Mouse (Mus musculus): Measurements from ENCODE around the gene Xpo4.
A peak's percentile ranks its signal among the peaks of the same experiment; 100 is the strongest.

Gene Xpo4

DNA sequence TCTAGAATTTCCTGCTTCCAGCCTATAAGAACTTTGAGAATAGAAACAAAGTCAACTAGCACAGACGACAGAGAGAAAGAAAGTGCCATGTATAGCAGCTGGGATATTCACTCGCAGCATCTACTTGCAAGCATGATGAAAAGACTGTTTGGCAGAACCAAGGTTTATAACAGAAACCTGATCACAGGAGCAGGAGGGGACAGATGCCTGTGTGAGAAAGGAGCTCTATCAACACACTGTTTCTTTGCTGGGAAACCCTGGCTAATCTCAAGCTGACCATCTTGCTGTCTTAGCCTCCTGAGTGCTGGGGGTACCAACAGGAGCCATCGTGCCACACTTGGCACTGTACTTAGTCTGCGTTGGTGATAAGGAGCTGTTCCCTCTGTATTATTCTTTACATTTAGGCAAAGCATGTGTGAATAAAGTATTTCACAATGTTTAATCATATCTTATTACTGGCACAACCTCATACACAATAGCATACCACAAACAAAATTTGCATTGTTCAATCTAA is 55.4 kb downstream of the Xpo4 start:
- no peak for DNase-seq (ENCODE audit: low spot score in 2 of 2)

DNA sequence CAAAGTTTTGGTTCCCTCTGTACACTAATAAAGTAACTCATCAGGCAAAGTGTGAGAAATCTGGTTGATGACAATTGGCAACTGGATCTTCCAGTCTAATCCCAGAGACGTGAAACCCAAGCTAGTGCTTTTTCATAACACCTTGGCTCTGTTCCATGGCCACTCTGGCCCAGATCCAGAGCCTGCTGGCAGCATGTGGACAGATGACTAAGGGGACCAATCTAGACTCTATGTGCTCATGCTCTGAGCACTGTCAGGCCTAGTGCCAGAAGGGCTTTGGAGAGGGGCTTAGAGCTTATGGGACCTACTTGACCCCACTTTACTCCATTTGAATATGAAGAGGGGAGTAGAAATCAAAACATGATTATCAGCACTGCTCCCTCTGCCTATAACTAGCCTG is 57.7 kb downstream of the Xpo4 start:
- DNase-seq (ENCODE audit: low spot score in 2 of 2) = peak; percentile 91 to 97

DNA sequence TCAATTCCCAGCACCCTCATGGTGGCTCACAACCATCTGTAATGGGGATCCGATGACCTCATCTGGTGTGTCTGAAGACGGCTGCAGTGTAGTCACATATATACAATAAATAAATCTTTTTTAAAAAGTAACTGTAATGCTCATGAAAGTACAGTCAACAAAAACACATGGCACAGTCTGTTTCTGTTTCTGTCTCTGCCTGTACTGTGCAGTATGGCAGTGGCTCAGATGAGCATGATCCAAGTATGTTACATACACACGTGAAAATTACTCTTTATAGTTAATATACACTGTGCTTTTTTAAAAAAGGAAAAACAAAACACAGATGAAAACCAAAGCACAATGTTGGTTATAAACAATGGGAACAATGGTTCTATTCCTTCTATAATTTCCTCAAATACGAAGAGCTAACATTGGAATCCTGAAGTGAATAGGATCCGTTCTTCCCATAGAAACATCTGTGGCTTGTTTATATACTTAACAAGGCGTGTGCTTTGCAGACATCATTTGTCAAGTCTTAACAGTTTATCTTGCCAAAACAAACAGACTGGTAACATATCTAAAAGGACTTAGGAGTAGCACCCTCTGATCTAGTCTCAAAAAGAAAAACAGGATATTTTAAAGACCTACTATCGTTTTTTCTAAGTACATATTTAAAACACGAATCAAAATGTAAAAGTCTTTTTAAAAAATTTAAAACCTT is 58.4 kb downstream of the Xpo4 start:
- peak in 1 of 2 experiments; percentile 22 for DNase-seq (ENCODE audit: low spot score in 2 of 2)

DNA sequence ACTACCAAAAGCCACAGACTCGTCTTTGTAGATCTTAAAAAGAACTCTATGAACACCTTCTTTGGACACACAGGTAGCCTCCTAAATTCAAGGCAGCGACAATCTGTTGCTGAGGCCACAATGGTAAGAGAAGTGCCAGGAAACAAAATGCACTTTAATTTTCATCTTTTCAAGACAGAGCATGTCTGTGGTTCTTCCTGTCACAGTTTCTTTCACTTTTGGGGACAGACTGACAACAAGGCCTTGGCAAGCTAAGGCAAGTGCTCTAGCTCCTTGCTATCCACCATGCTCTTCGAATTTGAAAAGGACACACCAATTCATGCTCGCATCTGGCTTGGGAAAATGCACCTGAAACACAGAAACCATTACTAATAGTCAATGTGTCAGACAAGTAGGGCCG is 72.0 kb downstream of the Xpo4 start:
- DNase-seq (ENCODE audit: low spot score in 2 of 2) = no peak

DNA sequence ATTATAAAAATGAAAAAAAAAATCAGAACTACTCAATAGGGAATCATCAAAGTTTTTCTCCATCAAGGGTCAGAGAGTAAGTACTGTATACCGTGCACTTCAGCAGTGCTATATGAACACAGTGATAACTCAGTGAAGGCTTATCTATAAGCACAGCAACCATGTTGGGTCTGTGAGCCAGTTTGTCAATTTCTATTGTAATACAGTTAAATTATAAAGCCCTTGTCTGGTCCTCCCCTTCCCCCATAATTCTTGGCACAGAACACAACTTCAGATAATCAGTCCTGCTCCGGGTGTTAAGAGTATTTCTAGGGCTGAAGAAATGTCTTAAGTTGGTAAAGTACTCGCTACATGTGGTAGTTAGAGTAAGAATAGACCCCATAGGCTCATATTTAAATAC is 73.4 kb downstream of the Xpo4 start:
- no peak for DNase-seq (ENCODE audit: low spot score in 2 of 2)

DNA sequence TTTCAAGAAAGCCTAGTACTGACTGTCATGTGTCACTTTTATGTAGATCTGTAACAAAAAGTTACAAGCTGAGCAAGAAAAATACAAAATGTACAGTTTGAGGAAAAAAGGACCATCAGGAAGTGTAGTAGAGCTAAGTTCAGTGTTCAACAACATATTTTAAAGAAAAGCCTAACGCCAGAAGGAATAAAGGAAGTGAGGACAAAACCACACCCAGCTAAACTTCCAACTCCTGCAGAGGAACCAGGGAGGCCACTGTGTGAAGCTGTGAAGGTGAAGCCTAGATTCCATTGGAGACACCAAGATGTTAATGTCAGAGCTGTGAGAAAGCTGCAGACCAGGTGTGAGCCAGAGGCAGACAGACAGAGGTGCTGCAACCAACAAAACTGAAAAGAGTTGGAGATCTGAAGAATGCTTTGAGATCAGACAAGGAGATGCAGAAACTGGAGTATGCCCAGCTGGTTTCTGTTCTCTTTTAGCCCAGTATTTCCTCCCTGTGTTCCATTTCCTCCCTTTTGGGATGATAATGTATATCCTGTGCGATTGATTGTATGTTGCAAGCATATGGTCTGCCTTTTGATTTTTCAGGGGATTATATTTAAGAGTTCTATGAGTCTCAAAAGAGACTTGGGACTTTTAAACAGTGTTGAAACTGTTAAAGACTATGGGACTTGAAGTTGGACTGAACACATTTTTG is 88.7 kb downstream of the Xpo4 start:
- DNase-seq (ENCODE audit: low spot score in 2 of 2) = no peak

DNA sequence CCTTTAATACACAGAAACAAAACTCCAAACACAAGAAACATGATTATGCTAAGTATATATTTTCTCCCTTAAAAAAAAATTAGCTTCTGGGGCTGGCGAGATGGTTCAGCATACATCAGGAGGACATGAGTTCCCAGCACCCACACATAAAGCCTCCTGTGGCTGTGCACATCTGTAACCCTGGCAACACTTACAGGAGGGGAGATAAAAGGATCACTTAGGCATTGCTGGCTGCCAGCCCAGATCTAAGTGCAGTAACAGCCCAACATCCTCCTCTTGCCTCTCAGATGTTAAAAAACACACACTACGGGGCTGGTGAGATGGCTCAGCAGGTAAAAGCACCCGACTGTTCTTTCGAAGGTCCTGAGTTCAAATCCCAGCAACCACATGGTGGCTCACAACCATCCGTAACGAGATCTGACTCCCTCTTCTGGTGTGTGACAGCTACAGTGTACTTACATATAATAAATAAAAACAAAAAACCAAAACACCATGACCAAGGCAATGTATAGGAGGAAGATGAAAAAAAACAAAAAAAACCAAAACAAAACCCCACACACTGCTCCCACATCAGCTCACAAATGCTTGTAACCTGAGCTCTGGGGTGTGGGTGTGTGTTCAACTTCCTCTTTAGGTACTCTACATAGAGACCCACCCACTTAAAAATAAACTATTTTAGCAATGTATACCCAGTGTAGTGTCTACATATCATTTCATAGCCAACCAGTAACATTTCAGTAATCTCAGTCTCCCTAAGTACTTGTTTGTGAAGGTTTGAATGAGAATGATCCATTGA is 90.2 kb downstream of the Xpo4 start:
- DNase-seq (ENCODE audit: low spot score in 2 of 2) = no peak

DNA sequence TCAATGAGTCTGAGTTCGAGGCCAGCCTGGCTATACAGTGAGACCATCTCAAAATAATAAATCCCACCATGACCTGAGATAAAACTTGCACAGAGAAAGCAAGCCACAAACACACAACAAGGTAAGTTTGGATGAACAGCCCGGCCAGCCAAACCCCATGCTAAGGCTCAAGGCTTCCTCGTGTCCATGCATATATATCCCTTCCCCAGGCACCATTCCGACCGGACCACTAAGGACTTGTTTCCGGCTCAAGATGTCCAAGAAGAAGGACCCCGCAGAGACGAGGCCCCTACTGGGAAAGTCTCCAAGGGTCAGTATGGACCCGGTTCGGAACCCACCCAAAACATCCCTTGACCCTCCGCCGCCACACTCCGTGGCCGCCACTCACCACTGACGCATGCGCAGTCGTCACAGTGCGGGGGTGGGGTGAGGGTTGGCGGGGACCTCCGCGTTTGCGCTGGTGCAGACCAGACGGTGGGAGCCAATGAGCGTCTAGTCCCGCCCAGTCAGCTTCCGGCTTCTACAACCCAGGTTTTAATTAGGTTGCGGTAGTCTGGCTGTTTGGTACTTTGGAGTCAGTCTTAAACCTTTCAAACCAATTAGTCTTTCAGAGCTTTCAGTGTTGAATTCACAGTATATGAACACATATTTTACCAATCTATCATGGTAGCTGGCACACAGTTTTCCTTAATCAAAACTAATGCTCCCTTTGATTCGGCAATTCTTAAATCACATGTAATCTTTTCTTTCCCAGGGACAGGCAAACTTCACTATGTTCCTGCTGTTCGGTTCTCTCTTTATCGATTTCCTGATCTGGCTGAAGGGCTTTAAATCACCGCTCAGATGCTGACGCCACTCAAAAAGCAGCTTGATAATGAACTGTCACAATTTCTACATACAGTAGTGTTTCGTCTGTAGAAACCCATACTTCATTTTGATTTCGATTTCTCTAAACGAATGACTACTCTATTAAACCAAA is 93.8 kb downstream of the Xpo4 start, which contains the start of gene Eef1akmt1:
Gene Eef1akmt1 (minus strand): TSS at position 458 of the 979 bp plus-strand sequence.
- peak; percentile 95 for DNase-seq (ENCODE audit: low spot score in 2 of 2)

DNA sequence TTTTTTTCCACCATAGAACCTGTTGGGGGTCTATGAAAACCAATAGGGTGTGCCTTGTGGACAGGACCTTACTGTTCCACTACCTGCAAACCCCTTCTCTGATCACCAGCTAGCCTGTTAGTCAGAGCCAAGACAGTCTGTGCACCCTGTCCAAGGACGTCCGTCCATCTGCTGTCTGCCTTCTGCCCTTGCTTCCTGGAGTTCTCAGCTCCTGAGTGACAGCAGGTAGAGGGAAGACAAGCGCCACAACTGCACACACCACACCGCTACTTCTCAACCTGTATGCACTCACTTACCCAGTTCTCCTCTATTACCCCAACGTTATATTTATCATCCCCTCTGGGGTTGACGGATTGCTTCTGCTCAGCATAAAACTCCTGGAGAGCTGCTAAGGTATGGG is 99.6 kb downstream of the Xpo4 start:
- no peak for DNase-seq (ENCODE audit: low spot score in 2 of 2)

DNA sequence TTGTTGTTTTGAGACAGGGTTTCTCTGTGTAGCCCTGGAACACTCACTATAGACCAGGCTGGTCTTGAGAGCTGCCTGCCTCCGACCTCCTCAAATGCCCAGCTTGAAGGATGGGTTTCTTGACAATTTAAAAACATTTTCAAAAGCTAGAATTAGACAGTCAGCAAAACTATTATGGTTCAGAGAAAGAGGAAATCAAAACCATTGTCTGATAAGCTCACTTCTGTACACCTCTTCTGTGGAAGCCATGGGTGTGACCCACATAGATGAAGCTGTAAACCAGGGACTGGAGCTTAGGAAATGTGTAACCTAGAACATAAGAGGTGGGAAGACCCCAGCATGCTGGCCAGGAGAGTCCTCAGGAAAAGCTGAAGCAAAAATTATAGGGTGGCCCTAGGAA is 108.3 kb downstream of the Xpo4 start:
- no peak for DNase-seq (ENCODE audit: low spot score in 2 of 2)

DNA sequence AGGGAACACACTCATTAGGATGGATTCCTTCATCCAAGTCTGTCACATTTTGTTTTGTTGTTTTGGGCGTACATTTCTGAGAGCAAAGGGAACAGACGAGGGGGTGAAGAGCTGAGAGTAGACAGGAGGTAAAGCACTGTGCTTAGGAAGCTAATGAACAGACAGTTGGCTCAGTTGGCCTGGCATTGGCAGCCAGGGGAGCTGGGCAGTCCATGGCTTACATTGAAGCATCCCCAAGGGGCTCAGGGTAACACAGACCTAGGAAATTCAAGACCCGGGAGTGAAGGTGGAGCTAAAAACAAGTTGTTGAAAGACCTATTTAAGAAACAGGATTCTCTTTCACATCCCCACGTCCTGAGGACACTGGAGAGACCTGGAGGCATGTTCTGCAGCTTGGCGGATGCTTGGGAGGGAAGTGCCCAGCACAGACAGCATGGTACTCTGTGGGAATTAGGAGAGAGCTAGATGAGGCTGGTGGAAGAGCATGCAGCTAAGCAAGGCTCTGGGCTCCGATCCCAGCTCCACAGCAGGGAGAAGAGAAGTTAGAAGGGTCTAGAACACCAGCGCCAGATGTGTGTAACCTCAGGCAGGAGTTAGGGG is 109.7 kb downstream of the Xpo4 start:
- DNase-seq (ENCODE audit: low spot score in 2 of 2) = no peak

DNA sequence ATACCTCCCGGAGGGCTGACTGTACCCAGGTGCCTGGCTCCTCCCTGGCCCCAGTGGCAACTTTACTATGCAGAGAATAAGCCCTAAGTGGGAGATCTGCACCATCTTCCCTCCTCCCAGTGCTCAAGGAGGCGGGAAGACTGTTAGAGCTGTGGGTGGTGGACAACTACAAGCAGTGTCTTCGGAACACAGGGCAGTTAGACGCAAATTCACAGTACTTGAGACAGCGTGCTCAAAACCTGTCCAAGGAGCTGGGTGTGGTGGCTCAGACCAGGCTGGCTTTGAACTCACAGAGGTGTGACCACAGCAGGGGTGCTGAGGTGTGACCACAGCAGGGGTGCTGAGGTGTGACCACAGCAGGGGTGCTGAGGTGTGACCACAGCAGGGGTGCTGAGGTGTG is 110.8 kb downstream of the Xpo4 start:
- no peak for DNase-seq (ENCODE audit: low spot score in 2 of 2)

DNA sequence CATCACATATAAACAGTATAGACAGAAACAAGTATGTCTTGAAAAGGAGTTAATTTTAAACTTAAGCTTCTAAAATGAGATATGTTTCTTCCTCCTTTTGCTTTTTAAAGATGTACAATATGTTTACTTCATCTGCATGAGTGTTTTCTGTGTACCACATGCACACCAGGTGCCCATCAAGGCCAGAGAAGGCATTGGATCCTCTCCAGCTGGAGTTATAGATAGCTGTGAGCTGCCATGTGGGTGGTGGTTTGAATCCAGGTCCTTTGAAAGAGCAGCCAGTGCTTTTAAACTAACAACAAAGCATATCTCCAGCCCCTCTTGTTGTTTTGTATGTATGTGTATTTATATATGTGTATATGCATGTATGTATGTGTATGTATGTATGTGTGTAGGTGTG is 112.3 kb downstream of the Xpo4 start:
- DNase-seq (ENCODE audit: low spot score in 2 of 2) = no peak

DNA sequence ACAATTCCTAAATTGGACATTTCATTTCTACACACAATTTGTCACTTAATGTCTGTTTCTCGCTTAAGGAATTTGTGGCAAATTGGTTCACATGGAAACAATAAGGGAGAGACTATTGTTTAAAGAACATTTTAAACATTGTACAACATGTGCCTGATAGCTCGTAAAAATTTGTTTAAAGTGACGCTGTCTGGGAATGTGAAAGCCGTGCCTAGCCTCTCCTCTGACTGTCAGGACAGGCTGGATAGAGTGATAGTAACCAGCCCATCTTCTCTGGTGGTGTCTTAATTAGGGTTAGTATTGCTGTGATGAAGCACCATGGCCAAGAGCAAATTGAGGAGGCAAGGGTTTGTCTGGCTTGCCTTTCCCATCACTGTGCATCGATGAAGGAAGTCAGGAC is 118.2 kb downstream of the Xpo4 start:
- no peak for DNase-seq (ENCODE audit: low spot score in 2 of 2)

DNA sequence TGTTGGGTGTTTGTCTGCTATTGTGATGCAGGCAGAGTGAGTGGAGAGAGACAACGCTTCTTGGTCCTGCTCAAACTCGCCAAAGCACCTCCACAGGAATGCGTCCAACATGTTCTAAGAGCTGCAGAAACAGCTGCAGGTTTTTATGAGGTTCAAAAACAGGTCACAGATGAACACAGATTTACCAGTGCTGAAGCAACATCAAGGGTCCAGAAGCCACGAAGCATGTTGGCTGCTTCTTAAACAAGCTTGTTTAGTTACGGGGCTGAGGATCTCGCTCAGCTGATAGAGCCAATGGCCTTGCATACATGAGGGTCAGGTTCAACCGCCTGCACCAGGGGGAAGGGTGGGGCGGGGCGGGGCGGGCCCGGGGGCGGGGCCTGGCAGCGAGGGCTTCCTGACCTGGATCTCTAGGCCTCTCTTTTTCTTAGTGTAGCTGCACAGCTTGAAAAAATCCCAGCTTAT is 118.6 kb downstream of the Xpo4 start:
- no peak for DNase-seq (ENCODE audit: low spot score in 2 of 2)

DNA sequence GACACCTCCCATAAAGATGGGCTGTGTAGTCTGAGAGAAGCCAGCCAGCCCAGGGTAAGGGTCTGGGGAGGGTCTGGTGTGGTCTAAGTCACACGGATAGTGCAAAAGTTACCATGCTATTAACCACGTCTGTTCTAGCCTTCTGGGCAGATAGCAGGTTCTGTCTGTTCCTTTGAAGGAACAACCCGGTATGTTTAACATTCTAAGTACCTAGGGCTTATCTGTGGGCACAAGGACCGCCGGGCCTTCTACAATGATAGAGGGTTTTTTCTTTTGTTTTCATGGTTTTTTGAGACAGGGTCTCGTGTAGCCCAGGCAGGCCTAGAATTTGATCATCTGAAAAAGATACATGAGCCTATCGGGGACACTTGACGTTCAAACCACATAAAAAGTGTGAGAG is 119.1 kb downstream of the Xpo4 start:
- DNase-seq (ENCODE audit: low spot score in 2 of 2) = no peak

DNA sequence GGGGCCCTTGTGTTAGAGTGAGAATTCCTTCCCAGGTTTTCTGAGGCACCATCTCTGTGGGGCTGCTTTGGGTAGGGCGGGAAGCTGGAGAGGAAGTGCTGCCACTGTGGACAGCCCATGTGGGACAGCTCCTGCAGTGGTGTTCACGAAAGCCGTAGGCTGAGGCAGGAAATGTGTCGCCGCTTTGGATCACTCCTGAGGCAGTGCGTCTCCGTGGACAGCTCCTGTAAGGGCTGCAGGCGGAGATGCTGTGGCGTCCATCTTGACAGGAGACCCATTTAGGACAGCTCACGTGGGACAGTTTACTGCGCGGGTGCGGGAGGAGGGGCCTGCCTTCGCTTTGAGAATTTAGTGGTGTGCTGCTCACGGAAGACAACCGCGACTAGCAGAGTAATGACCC is 119.7 kb downstream of the Xpo4 start:
- no peak for DNase-seq (ENCODE audit: low spot score in 2 of 2)

DNA sequence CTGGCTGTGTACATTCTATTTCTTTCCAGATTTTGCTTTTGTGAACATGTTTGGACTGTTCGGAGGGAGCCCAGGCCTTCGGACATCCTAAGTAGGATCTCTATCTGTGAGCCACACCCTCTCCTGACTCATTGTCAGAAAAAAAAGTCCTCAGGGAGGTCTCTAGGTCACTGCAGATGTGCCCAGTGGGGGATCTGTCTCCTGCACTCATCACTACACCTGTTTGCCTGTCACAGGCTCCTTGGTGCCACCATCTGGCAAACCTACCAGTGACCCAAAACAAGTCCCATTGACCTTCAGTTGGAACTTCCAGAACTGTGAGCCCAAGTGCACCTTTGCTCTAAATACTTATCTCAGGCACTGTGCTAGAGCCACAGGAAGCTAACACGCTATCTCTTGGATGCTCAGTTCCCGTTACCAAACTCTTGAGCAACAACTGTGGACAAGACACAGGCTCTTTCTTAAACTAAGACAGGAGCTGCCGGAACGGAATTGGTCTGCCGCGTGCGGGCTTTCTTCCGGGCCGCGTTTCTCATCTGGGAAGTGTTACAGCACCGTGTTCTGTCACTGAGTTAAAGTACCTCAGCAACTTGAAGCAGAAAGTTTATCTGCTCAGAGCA is 121.7 kb downstream of the Xpo4 start:
- DNase-seq (ENCODE audit: low spot score in 2 of 2) = no peak

DNA sequence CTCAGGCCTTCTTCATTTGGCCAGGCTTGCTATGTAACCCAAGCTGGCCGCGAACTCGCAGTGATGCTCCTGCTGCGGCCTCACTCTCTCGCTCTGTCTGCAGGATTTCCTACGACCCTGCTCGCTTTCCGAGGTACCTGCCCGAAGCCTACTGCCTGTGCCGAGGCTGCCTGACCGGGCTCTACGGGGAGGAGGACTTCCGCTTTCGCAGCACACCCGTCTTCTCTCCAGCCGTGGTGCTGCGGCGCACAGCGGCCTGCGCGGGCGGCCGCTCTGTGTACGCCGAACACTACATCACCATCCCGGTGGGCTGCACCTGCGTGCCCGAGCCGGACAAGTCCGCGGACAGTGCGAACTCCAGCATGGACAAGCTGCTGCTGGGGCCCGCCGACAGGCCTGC is 123.0 kb downstream of the Xpo4 start:
- DNase-seq (ENCODE audit: low spot score in 2 of 2) = no peak

DNA sequence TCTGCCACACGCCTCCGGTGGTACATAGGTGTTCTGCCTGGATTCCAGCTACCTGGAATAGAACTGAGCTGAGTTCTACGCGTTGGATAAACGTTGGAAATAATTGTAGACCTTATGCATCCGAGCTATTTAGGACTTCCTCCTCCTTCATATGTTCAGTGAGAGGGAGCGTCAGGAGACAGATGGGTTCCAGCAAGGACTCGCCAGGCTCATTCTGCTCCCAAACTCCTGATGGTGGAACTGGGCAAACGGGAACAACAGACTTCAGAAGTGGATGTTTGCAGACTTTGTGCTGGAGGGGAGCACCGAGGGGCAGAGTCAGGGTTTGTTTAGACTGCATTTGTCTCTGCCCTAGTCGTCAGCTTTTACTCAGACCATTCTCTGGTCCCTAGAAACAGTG is 124.5 kb downstream of the Xpo4 start:
- DNase-seq (ENCODE audit: low spot score in 2 of 2) = no peak
